In genomic region chr9:40268748-40269102, GRCm38 (mm10) we compare ENCODE assay signal across 9 mouse cellular contexts. TPM values are rescaled to one million over a fixed set of nuclear protein-coding genes. Genes with fewer than 3 reads are reported as not detected.
A peak's percentile ranks its signal among the peaks of the same experiment; 100 is the strongest.
DNase-seq lines count a peak whose midpoint lies in the region; ATAC-seq and TF ChIP-seq lines count a peak whose summit lies in the region.
"Had no signal": no experiment of that assay in that cellular context is flagged by ENCODE, and none has a peak within 500 bp of the region (broad histone marks: within the 10 kb centered on the region; RNA-seq: fewer than 3 reads in every experiment).

No protein-coding gene starts in this region.

- H3K27me3 ChIP-seq in heart, embryonic 16.5 days (ENCODE audit: control insufficient read depth, insufficient read depth, low read length) = peaks cover 18% of the 10 kb centered on the region
- peaks cover 4% of the 10 kb centered on the region for H3K27me3 ChIP-seq in embryonic facial prominence, embryonic 11.5 days (ENCODE audit: control insufficient read depth, insufficient read depth, low read length)
- H3K27me3 ChIP-seq in intestine, embryonic 15.5 days (replicated peaks) = peaks cover 10% of the 10 kb centered on the region
- no peaks in the 10 kb centered on the region for H3K27me3 ChIP-seq in myocyte (ENCODE audit: control insufficient read depth, insufficient read depth, insufficient read length)

- no peak for DNase-seq in heart, postnatal 10 days
- DNase-seq in embryonic facial prominence, embryonic 11.5 days (ENCODE audit: low spot score) = no peak
- no peak for DNase-seq in embryo, embryonic 10 days (ENCODE audit: low spot score)
- no peak for DNase-seq in adrenal gland, adult (ENCODE audit: inconsistent age in 2 of 2, low spot score in 1 of 2)
- DNase-seq in kidney, postnatal 10 days = no peak

- H3K9me3 ChIP-seq in heart, embryonic 16.5 days (replicated peaks; ENCODE audit: control insufficient read depth, low read length) = no peaks in the 10 kb centered on the region
- H3K9me3 ChIP-seq in embryonic facial prominence, embryonic 11.5 days (replicated peaks; ENCODE audit: control insufficient read depth, low read length) = no peaks in the 10 kb centered on the region
- no peaks in the 10 kb centered on the region for H3K9me3 ChIP-seq in intestine, embryonic 15.5 days

- peak overlapping the region; percentile 37 for H3K4me3 ChIP-seq in heart, embryonic 16.5 days (ENCODE audit: low read length)
- peak overlapping the region; percentile 11; the same call in 1 of the 2 replicates for H3K4me3 ChIP-seq in embryonic facial prominence, embryonic 11.5 days (ENCODE audit: low read depth, low read length)
- H3K4me3 ChIP-seq in intestine, embryonic 15.5 days (replicated peaks) = peak overlapping the region; percentile 30
- H3K4me3 ChIP-seq in myocyte = no peak overlapping the region

- H3K4me1 ChIP-seq in heart, embryonic 16.5 days (ENCODE audit: control insufficient read depth, insufficient read depth, low read length) = peaks cover 14% of the 10 kb centered on the region
- no peaks in the 10 kb centered on the region for H3K4me1 ChIP-seq in embryonic facial prominence, embryonic 11.5 days (ENCODE audit: control insufficient read depth, insufficient read depth, low read length)
- peaks cover 7% of the 10 kb centered on the region for H3K4me1 ChIP-seq in intestine, embryonic 15.5 days (replicated peaks)

- peak; percentile 15; the same call in 1 of the 2 replicates for ATAC-seq in heart, embryonic 16.5 days (replicated peaks; ENCODE audit: extremely low read depth, insufficient read depth, low FRiP score)
- ATAC-seq in embryonic facial prominence, embryonic 11.5 days (replicated peaks; ENCODE audit: insufficient number of reproducible peaks, low FRiP score, low TSS enrichment, low read depth) = peak; percentile 57; the same call in 1 of the 2 replicates
- ATAC-seq in intestine, embryonic 15.5 days = peak; percentile 50

- TF ChIP-seq POLR2A in myocyte (IDR thresholded peaks at IDR 0.05; ENCODE audit: insufficient read length, low read depth) = no peak

- no peaks in the 10 kb centered on the region for H3K36me3 ChIP-seq in heart, embryonic 16.5 days (ENCODE audit: control insufficient read depth, insufficient read depth)
- H3K36me3 ChIP-seq in embryonic facial prominence, embryonic 11.5 days (replicated peaks; ENCODE audit: control insufficient read depth, insufficient read depth, low read depth, low read length) = no peaks in the 10 kb centered on the region
- H3K36me3 ChIP-seq in intestine, embryonic 15.5 days = no peaks in the 10 kb centered on the region
- no peaks in the 10 kb centered on the region for H3K36me3 ChIP-seq in myocyte (ENCODE audit: control insufficient read depth, insufficient read depth)

- no peak overlapping the region for H3ac ChIP-seq in myocyte (ENCODE audit: control insufficient read depth, insufficient read length)

- WGBS in heart, embryonic 16.5 days = 7% methylated on average over 4 of the region's 4 CpGs
- 0% methylated on average over 4 of the region's 4 CpGs for WGBS in embryonic facial prominence, embryonic 11.5 days
- 4% methylated on average over 4 of the region's 4 CpGs for WGBS in intestine, embryonic 15.5 days

- no peak overlapping the region for H3K27ac ChIP-seq in heart, embryonic 16.5 days (ENCODE audit: low read length)
- no peak overlapping the region for H3K27ac ChIP-seq in embryonic facial prominence, embryonic 11.5 days (replicated peaks; ENCODE audit: low read depth, low read length)
- no peak overlapping the region for H3K27ac ChIP-seq in intestine, embryonic 15.5 days

- H3K9ac ChIP-seq in heart, embryonic 16.5 days (ENCODE audit: low read length) = no peak overlapping the region
- H3K9ac ChIP-seq in embryonic facial prominence, embryonic 11.5 days (replicated peaks; ENCODE audit: low read length) = no peak overlapping the region
- no peak overlapping the region for H3K9ac ChIP-seq in intestine, embryonic 15.5 days

- H3K79me2 ChIP-seq in myocyte (ENCODE audit: control insufficient read depth, insufficient read depth) = no peaks in the 10 kb centered on the region

- peak overlapping the region; percentile 55 for H3K4me2 ChIP-seq in heart, embryonic 16.5 days (ENCODE audit: low read depth, low read length)
- peak overlapping the region; percentile 21; the same call in 1 of the 2 replicates for H3K4me2 ChIP-seq in embryonic facial prominence, embryonic 11.5 days (ENCODE audit: low read depth, low read length)
- peak overlapping the region; percentile 70 for H3K4me2 ChIP-seq in intestine, embryonic 15.5 days (replicated peaks)
- peak overlapping the region; percentile 6 for H3K4me2 ChIP-seq in myocyte (ENCODE audit: low read depth)

- intact Hi-C loops in heart, postnatal 10 days (cut with DNase I) = no loop called here

TF ChIP-seq in myocyte, 11 proteins besides CTCF, POLR2A, EP300 and RAD21:
- TF ChIP-seq USF1 (IDR thresholded peaks at IDR 0.05; ENCODE audit: low read depth) (no peak), MAX (IDR thresholded peaks at IDR 0.05; ENCODE audit: low read depth) (no peak), SRF (IDR thresholded peaks at IDR 0.05; ENCODE audit: control insufficient read depth, insufficient read length, low read depth) (no peak), E2F4 (IDR thresholded peaks at IDR 0.05; ENCODE audit: insufficient read depth) (no peak), TCF12 (IDR thresholded peaks at IDR 0.05; ENCODE audit: insufficient read depth, poor library complexity, severe bottlenecking) (no peak), MYOG (IDR thresholded peaks at IDR 0.05; ENCODE audit: control insufficient read depth in 1 of 3, insufficient read depth in 1 of 3, insufficient read length in 2 of 3, low read depth in 2 of 3) (no peak)

RNA-seq across cellular contexts. Expression of gene Scn3b, which starts 0.3 kb away (rescaled TPM):
- polyA plus RNA-seq in heart, embryonic 16.5 days (2015; fragmentation: Nextera tagmentation; extraction: Ambion mirVana) = 1.7 and 1.9 TPM in 2 replicates
- total RNA-seq in heart, postnatal 10 days (2021) = 1 to 10 TPM; 1.3 to 2.1 TPM
- 4.1 and 6.7 TPM in 2 replicates for polyA plus RNA-seq in embryonic facial prominence, embryonic 11.5 days (2014; fragmentation: Nextera tagmentation; extraction: Ambion mirVana)
- polyA plus RNA-seq in intestine, embryonic 15.5 days (2015; fragmentation: Nextera tagmentation; extraction: Ambion mirVana) = 4.5 and 6.2 TPM in 2 replicates
- polyA plus RNA-seq in myocyte (2012; fragmentation: generic; extraction: Trizol) = 0.38 TPM
- total RNA-seq: granulocyte monocyte progenitor cell, adult 5-6 weeks had no signal

Comparison
In these comparisons a context has a peak if more than half of its experiments do, and no peak if none do; other contexts are left out.
1. H3K4me2 ChIP-seq: peak in every context shown above with its lines; median percentile 70 in intestine, embryonic 15.5 days; 55 in heart, embryonic 16.5 days; 21 in embryonic facial prominence, embryonic 11.5 days; 6 in myocyte.